Mouse (Mus musculus) midbrain, embryonic 13.5 days (tissue): ENCODE results near the gene Gpc6. TPM values are rescaled to one million over a fixed set of nuclear protein-coding genes. Genes with fewer than 3 reads are reported as not detected.

Experiments used
- ATAC-seq: fragments of 200-750 bp; cut with Nextera tagmentation; 2 replicates; pipeline ENCODE4 v1.8.0; 2017; ENCODE audit warnings: mild to moderate bottlenecking, moderate TSS enrichment, moderate library complexity
- H3K27ac ChIP-seq: fragments of 300-500 bp; sonication (generic); 2 replicates; pipeline ENCODE4 v1.5.1; 2015; ENCODE audit warnings: inconsistent platforms, mild to moderate bottlenecking, moderate library complexity
- H3K27me3 ChIP-seq: fragments of 300-500 bp; sonication (generic); 2 replicates; pipeline ENCODE4 v1.6.1; 2015; ENCODE audit warnings: mild to moderate bottlenecking, inconsistent platforms
- H3K36me3 ChIP-seq: fragments of 300-500 bp; sonication (generic); 2 replicates; pipeline ENCODE4 v1.6.1; 2015; ENCODE audit warnings: mild to moderate bottlenecking, inconsistent platforms
- H3K4me1 ChIP-seq: fragments of 300-500 bp; sonication (generic); replicated peaks from 2 replicates; pipeline ENCODE4 v1.6.1; 2015; ENCODE audit warnings: inconsistent platforms
- H3K4me2 ChIP-seq: fragments of 300-500 bp; sonication (generic); replicated peaks from 2 replicates; pipeline ENCODE4 v1.6.1; 2015; ENCODE audit warnings: moderate library complexity, mild to moderate bottlenecking, inconsistent platforms
- H3K4me3 ChIP-seq: fragments of 300-500 bp; sonication (generic); replicated peaks from 2 replicates; pipeline ENCODE4 v1.5.1; 2015; ENCODE audit warnings: mild to moderate bottlenecking, inconsistent platforms
- H3K9ac ChIP-seq: fragments of 300-500 bp; sonication (generic); replicated peaks from 2 replicates; pipeline ENCODE4 v1.6.1; 2015; ENCODE audit warnings: mild to moderate bottlenecking, inconsistent platforms
- H3K9me3 ChIP-seq: fragments of 300-500 bp; sonication (generic); 2 replicates; pipeline ENCODE4 v1.6.1; 2016; ENCODE audit warnings: mild to moderate bottlenecking, inconsistent platforms
- WGBS: fragments of 180-500 bp; shearing (Covaris S2); methylation state at CpG from one replicate; pipeline ENCODE4 v1.1.7; 2015; 5-methylcytosine and 5-hydroxymethylcytosine counted together
- polyA plus RNA-seq: library from polyadenylated mRNA; unstranded; fragments of >200 nt; fragmentation: Nextera tagmentation; extraction: Ambion mirVana; gene quantifications from 2 replicates; pipeline ENCODE4 v1.2.1, GENCODE M21; 2015

Gene Gpc6
- polyA plus RNA-seq, 1 experiment from 2014 or later, result 20.8 TPM

GRCm38 (mm10) chr14:117452150-117452549 is 527.0 kb downstream of the Gpc6 start:
- Histone ChIP-seq H3K27ac (no peak overlapping the region), H3K27me3 (no peaks in the 10 kb centered on the region), H3K4me2 (peak overlapping the region; percentile 27; the same call in 1 of the 2 replicates), H3K9me3 (no peaks in the 10 kb centered on the region), H3K4me3 (no peak overlapping the region), H3K9ac (no peak overlapping the region), H3K36me3 (no peaks in the 10 kb centered on the region), H3K4me1 (no peaks in the 10 kb centered on the region; the same call in 1 of the 2 replicates)
- WGBS, result 35% methylated on average over 7 of the region's 7 CpGs
- peak; percentile 34; the same call in 1 of the 2 replicates for ATAC-seq

- no peak overlapping the region for H3K4me3 ChIP-seq
- no peak overlapping the region for H3K4me2 ChIP-seq
- no peaks in the 10 kb centered on the region for H3K27me3 ChIP-seq
- no peaks in the 10 kb centered on the region for H3K4me1 ChIP-seq
- 83% methylated on average over 2 of the region's 2 CpGs for WGBS
- H3K9me3 ChIP-seq, result no peaks in the 10 kb centered on the region
- no peaks in the 10 kb centered on the region for H3K36me3 ChIP-seq
- H3K9ac ChIP-seq, result no peak overlapping the region
- no peak overlapping the region for H3K27ac ChIP-seq
- no peak for ATAC-seq
These were observed 548.3 kb downstream of the Gpc6 start for GRCm38 (mm10) chr14:117473378-117473777.

- Histone ChIP-seq H3K36me3 (no peaks in the 10 kb centered on the region), H3K27me3 (no peaks in the 10 kb centered on the region), H3K9ac (no peak overlapping the region), H3K4me1 (no peaks in the 10 kb centered on the region), H3K4me2 (no peak overlapping the region), H3K4me3 (no peak overlapping the region), H3K27ac (no peak overlapping the region), H3K9me3 (no peaks in the 10 kb centered on the region)
- 74% methylated on average over 3 of the region's 3 CpGs for WGBS
- no peak for ATAC-seq
These were observed 553.8 kb downstream of the Gpc6 start for GRCm38 (mm10) chr14:117478879-117479278.

- Histone ChIP-seq H3K36me3 (no peaks in the 10 kb centered on the region), H3K4me1 (peaks cover 25% of the 10 kb centered on the region), H3K4me3 (no peak overlapping the region), H3K27me3 (no peaks in the 10 kb centered on the region), H3K4me2 (no peak overlapping the region), H3K9ac (no peak overlapping the region), H3K9me3 (no peaks in the 10 kb centered on the region), H3K27ac (no peak overlapping the region)
- 35% methylated on average over 4 of the region's 4 CpGs for WGBS
- peak; percentile 78 for ATAC-seq
These were observed 562.1 kb downstream of the Gpc6 start for GRCm38 (mm10) chr14:117487161-117487754.

- H3K9me3 ChIP-seq, result no peaks in the 10 kb centered on the region
- no peak overlapping the region for H3K4me2 ChIP-seq
- H3K27me3 ChIP-seq, result no peaks in the 10 kb centered on the region
- peaks cover 21% of the 10 kb centered on the region for H3K4me1 ChIP-seq
- no peaks in the 10 kb centered on the region for H3K36me3 ChIP-seq
- no peak overlapping the region for H3K27ac ChIP-seq
- no peak for ATAC-seq
- WGBS, result 75% methylated on average over 5 of the region's 5 CpGs
- no peak overlapping the region for H3K9ac ChIP-seq
- H3K4me3 ChIP-seq, result no peak overlapping the region
These were observed 565.4 kb downstream of the Gpc6 start for GRCm38 (mm10) chr14:117490469-117490868.

- ATAC-seq, result no peak
- Histone ChIP-seq H3K4me2 (no peak overlapping the region), H3K9ac (no peak overlapping the region), H3K9me3 (no peaks in the 10 kb centered on the region), H3K4me1 (no peaks in the 10 kb centered on the region), H3K4me3 (no peak overlapping the region), H3K36me3 (no peaks in the 10 kb centered on the region), H3K27ac (no peak overlapping the region), H3K27me3 (no peaks in the 10 kb centered on the region)
- 64% methylated on average over 3 of the region's 3 CpGs for WGBS
These were observed 570.0 kb downstream of the Gpc6 start for GRCm38 (mm10) chr14:117495118-117495517.

- Histone ChIP-seq H3K4me2 (no peak overlapping the region), H3K9ac (no peak overlapping the region), H3K27ac (no peak overlapping the region), H3K27me3 (no peaks in the 10 kb centered on the region), H3K9me3 (no peaks in the 10 kb centered on the region), H3K36me3 (no peaks in the 10 kb centered on the region), H3K4me1 (no peaks in the 10 kb centered on the region), H3K4me3 (no peak overlapping the region)
- ATAC-seq, result no peak
- 76% methylated on average over 6 of the region's 6 CpGs for WGBS
These were observed 573.7 kb downstream of the Gpc6 start for GRCm38 (mm10) chr14:117498785-117499184.

- Histone ChIP-seq H3K4me2 (no peak overlapping the region), H3K27me3 (no peaks in the 10 kb centered on the region), H3K27ac (no peak overlapping the region), H3K36me3 (no peaks in the 10 kb centered on the region), H3K4me1 (no peaks in the 10 kb centered on the region), H3K4me3 (no peak overlapping the region), H3K9me3 (no peaks in the 10 kb centered on the region), H3K9ac (no peak overlapping the region)
- WGBS, result 86% methylated on average over 4 of the region's 4 CpGs
- ATAC-seq, result no peak
These were observed 574.2 kb downstream of the Gpc6 start for GRCm38 (mm10) chr14:117499354-117499753.

- Histone ChIP-seq H3K4me1 (peaks cover 5% of the 10 kb centered on the region; the same call in 1 of the 2 replicates), H3K27ac (no peak overlapping the region), H3K27me3 (no peaks in the 10 kb centered on the region), H3K4me2 (no peak overlapping the region), H3K9me3 (no peaks in the 10 kb centered on the region), H3K36me3 (no peaks in the 10 kb centered on the region), H3K9ac (no peak overlapping the region), H3K4me3 (no peak overlapping the region)
- WGBS, result 79% methylated on average over 2 of the region's 2 CpGs
- no peak for ATAC-seq
These were observed 589.7 kb downstream of the Gpc6 start for GRCm38 (mm10) chr14:117514829-117515228.

GRCm38 (mm10) chr14:117519574-117519973 is 594.5 kb downstream of the Gpc6 start:
- H3K9me3 ChIP-seq, result no peaks in the 10 kb centered on the region
- H3K4me2 ChIP-seq, result no peak overlapping the region
- no peak overlapping the region for H3K4me3 ChIP-seq
- H3K36me3 ChIP-seq, result no peaks in the 10 kb centered on the region
- no peaks in the 10 kb centered on the region for H3K27me3 ChIP-seq
- no peak for ATAC-seq
- H3K4me1 ChIP-seq, result no peaks in the 10 kb centered on the region
- 73% methylated on average over 8 of the region's 8 CpGs for WGBS
- H3K27ac ChIP-seq, result peak overlapping the region; percentile 10; the same call in 1 of the 2 replicates
- H3K9ac ChIP-seq, result no peak overlapping the region

- no peak for ATAC-seq
- H3K27ac ChIP-seq, result no peak overlapping the region
- H3K27me3 ChIP-seq, result no peaks in the 10 kb centered on the region
- no peak overlapping the region for H3K4me2 ChIP-seq
- H3K9ac ChIP-seq, result no peak overlapping the region
- no peaks in the 10 kb centered on the region for H3K36me3 ChIP-seq
- H3K4me3 ChIP-seq, result no peak overlapping the region
- no peaks in the 10 kb centered on the region for H3K9me3 ChIP-seq
- WGBS, result 92% methylated on average over 2 of the region's 2 CpGs
- no peaks in the 10 kb centered on the region for H3K4me1 ChIP-seq
These were observed 595.6 kb downstream of the Gpc6 start for GRCm38 (mm10) chr14:117520706-117521105.

GRCm38 (mm10) chr14:117525133-117525532 is 600.0 kb downstream of the Gpc6 start:
- 91% methylated on average over 6 of the region's 6 CpGs for WGBS
- H3K27me3 ChIP-seq, result no peaks in the 10 kb centered on the region
- no peak for ATAC-seq

GRCm38 (mm10) chr14:117527053-117527452 is 601.9 kb downstream of the Gpc6 start:
- H3K36me3 ChIP-seq, result no peaks in the 10 kb centered on the region
- no peaks in the 10 kb centered on the region for H3K9me3 ChIP-seq
- no peak for ATAC-seq
- no peak overlapping the region for H3K27ac ChIP-seq
- WGBS, result 90% methylated on average over 7 of the region's 7 CpGs
- no peak overlapping the region for H3K4me3 ChIP-seq
- H3K27me3 ChIP-seq, result no peaks in the 10 kb centered on the region
- no peak overlapping the region for H3K4me2 ChIP-seq
- no peak overlapping the region for H3K9ac ChIP-seq
- 0 out of 2 replicates have a peak, but pooled peaks cover 4% of the 10 kb centered on the region for H3K4me1 ChIP-seq

More at GRCm38 (mm10) chr14:117525133-117525532, 600.0 kb downstream of the Gpc6 start:
- Histone ChIP-seq H3K4me3 (no peak overlapping the region), H3K9me3 (no peaks in the 10 kb centered on the region), H3K4me1 (0 out of 2 replicates have a peak, but pooled peaks cover 4% of the 10 kb centered on the region), H3K27ac (no peak overlapping the region), H3K36me3 (no peaks in the 10 kb centered on the region), H3K4me2 (no peak overlapping the region), H3K9ac (no peak overlapping the region)
